Mouse (Mus musculus): ENCODE measurements around the gene D630045J12Rik.

- TF ChIP-seq MAX (IDR thresholded peaks at IDR 0.05; ENCODE audit: low read length) (no peak), CTCF (IDR thresholded peaks at IDR 0.05 in 2 of 3, conservative IDR thresholded peaks at IDR 0.05 in 1 of 3; ENCODE audit: control insufficient read depth in 1 of 3, insufficient read depth in 1 of 3, low read depth in 2 of 3, low read length in 3 of 3, poor library complexity in 1 of 3, severe bottlenecking in 1 of 3) (no peak), EP300 (IDR thresholded peaks at IDR 0.05; ENCODE audit: low read depth in 1 of 2, low read length in 2 of 2) (no peak), BHLHE40 (IDR thresholded peaks at IDR 0.05; ENCODE audit: borderline replicate concordance, low read depth, low read length) (no peak), TBP (IDR thresholded peaks at IDR 0.05; ENCODE audit: low read depth, low read length) (no peak), ZNF384 (IDR thresholded peaks at IDR 0.05; ENCODE audit: low read depth, low read length) (no peak), POLR2A (IDR thresholded peaks at IDR 0.05; ENCODE audit: control insufficient read depth in 1 of 2, insufficient read depth in 1 of 2, low read depth in 1 of 2, low read length in 2 of 2, poor library complexity in 1 of 2) (no peak), TCF12 (IDR thresholded peaks at IDR 0.05; ENCODE audit: low read depth, low read length) (no peak), SMC3 (IDR thresholded peaks at IDR 0.05; ENCODE audit: low read depth, low read length) (no peak), TAL1 (IDR thresholded peaks at IDR 0.05; ENCODE audit: low read length) (no peak), POLR2AphosphoS2 (IDR thresholded peaks at IDR 0.05; ENCODE audit: low read length) (no peak), RCOR1 (IDR thresholded peaks at IDR 0.05; ENCODE audit: low read depth, low read length) (no peak)
Observed at GRCm38 (mm10) chr6:38233803-38234202, 20.0 kb downstream of the D630045J12Rik start.
